ENCODE assay signal across 7 mouse cellular contexts in the genomic region with DNA sequence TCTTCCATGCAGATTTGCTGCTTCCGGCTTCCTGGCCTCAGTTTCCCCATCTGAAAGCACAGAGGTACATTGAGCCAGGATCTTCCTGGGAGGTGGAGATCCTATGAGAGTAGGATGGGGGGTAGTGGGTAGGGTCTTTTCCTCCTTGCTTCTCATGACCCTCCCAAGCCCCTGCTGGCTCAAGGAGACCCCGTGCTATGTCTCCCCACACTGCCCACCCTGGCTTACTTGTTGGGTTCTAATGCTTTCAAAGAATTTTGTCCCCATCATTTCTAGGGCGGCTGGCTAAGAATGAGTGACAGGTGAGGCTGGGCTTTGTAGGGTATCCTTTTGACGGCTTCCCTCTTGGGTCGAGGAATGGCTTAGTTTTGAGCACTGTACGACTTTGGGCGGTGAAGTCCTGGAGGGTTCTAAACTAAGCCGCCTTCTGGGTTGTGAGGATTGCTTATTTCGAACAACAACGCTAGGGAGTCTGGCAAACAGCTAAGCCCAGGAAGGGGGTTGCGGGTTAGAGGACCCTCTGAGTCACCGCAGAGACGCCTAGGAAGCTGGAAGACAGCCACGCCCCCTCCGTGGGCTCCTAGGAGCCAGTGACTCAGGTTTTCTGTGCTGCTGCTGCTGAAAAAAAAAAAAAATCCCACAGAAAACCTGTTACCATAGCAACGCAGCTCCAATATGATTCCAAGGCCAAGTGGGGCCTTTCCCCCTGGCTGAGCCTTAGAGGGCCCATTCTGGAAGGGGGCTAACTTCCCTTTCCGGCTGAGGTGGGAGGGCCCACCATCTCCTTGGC. TPM values are rescaled to one million over a fixed set of nuclear protein-coding genes. Genes with fewer than 3 reads are reported as not detected.
DNase-seq lines count a peak whose midpoint lies in the region; ATAC-seq and TF ChIP-seq lines count a peak whose summit lies in the region.

No protein-coding gene starts in this region.

- peak overlapping the region; percentile 96 for H3K4me2 ChIP-seq in limb, embryonic 14.5 days (replicated peaks; ENCODE audit: low read depth, low read length, severe bottlenecking)

- no peak for DNase-seq in testis, postnatal 10 days (ENCODE audit: low spot score)
- peak; percentile 65 for DNase-seq in embryo, embryonic 10.5 days (ENCODE audit: low spot score)
- peak; percentile 54 for DNase-seq in hindbrain, embryonic 10.5 days (ENCODE audit: low spot score)
- DNase-seq in limb, embryonic 14.5 days (ENCODE audit: low spot score), result peak; percentile 85
- DNase-seq in right cerebral cortex, postnatal 36 days (ENCODE audit: low spot score in 2 of 2), result peak; percentile 82
- DNase-seq in cerebellum, adult 11-12 months, result no peak

- ATAC-seq in limb, embryonic 14.5 days (ENCODE audit: low FRiP score, low read depth), result no peak

- H3K9ac ChIP-seq in limb, embryonic 14.5 days (ENCODE audit: low read depth, low read length, severe bottlenecking), result peak overlapping the region; percentile 98

- no peaks in the 10 kb centered on the region for H3K27me3 ChIP-seq in testis, adult 2 months (ENCODE audit: control insufficient read depth, insufficient read depth, low read length)
- H3K27me3 ChIP-seq in hindbrain, embryonic 10.5 days (ENCODE audit: insufficient read depth, poor library complexity, severe bottlenecking), result peaks cover 8% of the 10 kb centered on the region
- H3K27me3 ChIP-seq in limb, embryonic 14.5 days (ENCODE audit: control insufficient read depth, insufficient read depth, low read length), result no peaks in the 10 kb centered on the region

- WGBS in hindbrain, embryonic 10.5 days, result 54% methylated on average over 17 of the region's 17 CpGs
- WGBS in limb, embryonic 14.5 days, result 44% methylated on average over 17 of the region's 17 CpGs

- no peaks in the 10 kb centered on the region for H3K9me3 ChIP-seq in hindbrain, embryonic 10.5 days
- no peaks in the 10 kb centered on the region for H3K9me3 ChIP-seq in limb, embryonic 14.5 days (ENCODE audit: control insufficient read depth, low read length)

- peak overlapping the region; percentile 41 for H3K4me3 ChIP-seq in testis, adult 2 months (ENCODE audit: control insufficient read depth, low read depth, low read length)
- peak overlapping the region; percentile 100 for H3K4me3 ChIP-seq in hindbrain, embryonic 10.5 days
- H3K4me3 ChIP-seq in limb, embryonic 14.5 days (replicated peaks; ENCODE audit: low read length), result peak overlapping the region; percentile 79

- no peaks in the 10 kb centered on the region for H3K36me3 ChIP-seq in testis, adult 2 months (ENCODE audit: control insufficient read depth, insufficient read depth, low read length)
- H3K36me3 ChIP-seq in hindbrain, embryonic 10.5 days, result peaks cover 64% of the 10 kb centered on the region
- H3K36me3 ChIP-seq in limb, embryonic 14.5 days (ENCODE audit: control insufficient read depth, insufficient read depth, low read length), result peaks cover 36% of the 10 kb centered on the region

- H3K4me1 ChIP-seq in testis, adult 2 months (ENCODE audit: control insufficient read depth, insufficient read depth, low read length), result peaks cover 43% of the 10 kb centered on the region
- H3K4me1 ChIP-seq in hindbrain, embryonic 10.5 days (replicated peaks), result peaks cover 66% of the 10 kb centered on the region
- peaks cover 16% of the 10 kb centered on the region for H3K4me1 ChIP-seq in limb, embryonic 14.5 days (ENCODE audit: control insufficient read depth, insufficient read depth, low read length)

- TF ChIP-seq POLR2A in testis, adult 2 months (IDR thresholded peaks at IDR 0.05; ENCODE audit: control insufficient read depth, low read depth, low read length), result no peak
- TF ChIP-seq POLR2A in limb, embryonic 14.5 days (IDR thresholded peaks at IDR 0.05; ENCODE audit: borderline replicate concordance, extremely low read depth, insufficient read depth, insufficient read length), result no peak

- H3K27ac ChIP-seq in testis, adult 2 months (ENCODE audit: control insufficient read depth, insufficient read depth, low read depth, low read length), result no peak overlapping the region
- peak overlapping the region; percentile 100 for H3K27ac ChIP-seq in hindbrain, embryonic 10.5 days
- peak overlapping the region; percentile 98 for H3K27ac ChIP-seq in limb, embryonic 14.5 days (replicated peaks; ENCODE audit: low read depth, low read length)

- TF ChIP-seq CTCF in testis, adult 2 months (IDR thresholded peaks at IDR 0.05; ENCODE audit: control insufficient read depth, insufficient read depth, insufficient replicate concordance, low read depth, low read length), result no peak

RNA-seq across cellular contexts. Expression of a gene that starts 3.8 kb away (rescaled TPM):
- polyA plus RNA-seq in testis, adult 2 months (2012; rRNA removed), result 27.1 and 27.3 TPM in 2 replicates
- polyA plus RNA-seq in hindbrain, embryonic 10.5 days (2016; fragmentation: Nextera tagmentation; extraction: Ambion mirVana), result 757 and 846 TPM in 2 replicates
- 395 and 512 TPM in 2 replicates for polyA plus RNA-seq in limb, embryonic 14.5 days (2012; rRNA removed)
- polyA plus RNA-seq in limb, embryonic 14.5 days (2014; fragmentation: Nextera tagmentation; extraction: Ambion mirVana), result 356 and 368 TPM in 2 replicates

RNA-seq across cellular contexts. Expression of a gene that starts 57.3 kb away (rescaled TPM):
- 1,383 and 1,491 TPM in 2 replicates for polyA plus RNA-seq in testis, adult 2 months (2012; rRNA removed)
- polyA plus RNA-seq in hindbrain, embryonic 10.5 days (2016; fragmentation: Nextera tagmentation; extraction: Ambion mirVana), result 14,349 and 15,462 TPM in 2 replicates
- polyA plus RNA-seq in limb, embryonic 14.5 days (2012; rRNA removed), result 2,733 and 3,354 TPM in 2 replicates
- 14,101 and 14,367 TPM in 2 replicates for polyA plus RNA-seq in limb, embryonic 14.5 days (2014; fragmentation: Nextera tagmentation; extraction: Ambion mirVana)

Comparison
In these comparisons a context has a peak if more than half of its experiments do, and no peak if none do; other contexts are left out.
1. H3K4me3 ChIP-seq: peak in every context shown above with its lines; median percentile 100 in hindbrain, embryonic 10.5 days; 79 in limb, embryonic 14.5 days; 41 in testis, adult 2 months.
2. DNase-seq: peak in embryo, embryonic 10.5 days (single experiment), hindbrain, embryonic 10.5 days (single experiment), limb, embryonic 14.5 days (single experiment) and right cerebral cortex, postnatal 36 days (2 of 2); none in testis, postnatal 10 days (single experiment) and cerebellum, adult 11-12 months (single experiment).
3. RNA of a gene that starts 3.8 kb away (polyA plus RNA-seq): 757 to 846 TPM in hindbrain, embryonic 10.5 days and 356 to 512 TPM in limb, embryonic 14.5 days; 27.1 to 27.3 TPM in testis, adult 2 months; every median in the first group is over 10 times any median in the second.